Mouse (Mus musculus): Measurements from ENCODE around the gene Cdk5. TPM values are rescaled to one million over a fixed set of nuclear protein-coding genes. Genes with fewer than 3 reads are reported as not detected.
"Not testable (repeated sequence)": the region's sequence is repeated elsewhere in the genome, so short reads cannot be mapped to it uniquely, and the experiment has no call there.

Gene Cdk5
- total and polyA plus RNA-seq, 2 experiments from 2014 or later = 83.3 to 156 TPM

GRCm38 (mm10) chr5:24400911-24401605 is 22.3 kb downstream of the Cdk5 start:
- WGBS = 93% methylated on average over 5 of the region's 5 CpGs
- ATAC-seq = no peak
- no peak overlapping the region for H3K9ac ChIP-seq
- no peaks in the 10 kb centered on the region for H3K9me3 ChIP-seq (ENCODE audit: low read length)
- H3K4me1 ChIP-seq (ENCODE audit: insufficient read depth) = no peaks in the 10 kb centered on the region
- H3K36me3 ChIP-seq (ENCODE audit: insufficient read depth) = peaks cover 39% of the 10 kb centered on the region
- no peak overlapping the region for H3K4me2 ChIP-seq (ENCODE audit: low read depth)
- H3K27me3 ChIP-seq (ENCODE audit: insufficient read depth, low read length) = no peaks in the 10 kb centered on the region
- no peak for TF ChIP-seq CTCF (IDR thresholded peaks at IDR 0.05; ENCODE audit: low read depth)
- no peak for DNase-seq
- H3K27ac ChIP-seq (ENCODE audit: low read depth, low read length) = no peak overlapping the region
- no peak overlapping the region for H3K4me3 ChIP-seq (ENCODE audit: low read depth, low read length)

GRCm38 (mm10) chr5:24400362-24400761 is 23.0 kb downstream of the Cdk5 start:
- Histone ChIP-seq H3K27me3 (ENCODE audit: insufficient read depth, low read length) (no peaks in the 10 kb centered on the region), H3K27ac (ENCODE audit: low read depth, low read length) (no peak overlapping the region), H3K9ac (no peak overlapping the region), H3K9me3 (ENCODE audit: low read length) (no peaks in the 10 kb centered on the region), H3K4me1 (ENCODE audit: insufficient read depth) (no peaks in the 10 kb centered on the region), H3K4me2 (ENCODE audit: low read depth) (no peak overlapping the region), H3K4me3 (ENCODE audit: low read depth, low read length) (no peak overlapping the region), H3K36me3 (ENCODE audit: insufficient read depth) (peaks cover 33% of the 10 kb centered on the region)
- ATAC-seq = no peak
- DNase-seq = no peak
- WGBS = 86% methylated on average over 11 of the region's 11 CpGs
- no peak for TF ChIP-seq CTCF (IDR thresholded peaks at IDR 0.05; ENCODE audit: low read depth)

GRCm38 (mm10) chr5:24399686-24400085 is 23.6 kb downstream of the Cdk5 start:
- Histone ChIP-seq H3K27ac (ENCODE audit: low read depth, low read length) (no peak overlapping the region), H3K27me3 (ENCODE audit: insufficient read depth, low read length) (no peaks in the 10 kb centered on the region), H3K4me1 (ENCODE audit: insufficient read depth) (0 out of 2 replicates have a peak, but pooled peaks cover 2% of the 10 kb centered on the region), H3K9me3 (ENCODE audit: low read length) (no peaks in the 10 kb centered on the region), H3K4me3 (ENCODE audit: low read depth, low read length) (no peak overlapping the region), H3K36me3 (ENCODE audit: insufficient read depth) (peaks cover 30% of the 10 kb centered on the region), H3K9ac (no peak overlapping the region), H3K4me2 (ENCODE audit: low read depth) (no peak overlapping the region)
- TF ChIP-seq CTCF (IDR thresholded peaks at IDR 0.05; ENCODE audit: low read depth) = no peak
- DNase-seq = no peak
- no peak for ATAC-seq
- WGBS = 91% methylated on average over 10 of the region's 10 CpGs

- H3K9me3 ChIP-seq (ENCODE audit: low read length); H3K4me3 ChIP-seq (ENCODE audit: low read depth, low read length); H3K4me1 ChIP-seq (ENCODE audit: insufficient read depth); H3K27ac ChIP-seq (ENCODE audit: low read depth, low read length); H3K36me3 ChIP-seq (ENCODE audit: insufficient read depth); H3K4me2 ChIP-seq (ENCODE audit: low read depth); H3K9ac ChIP-seq; H3K27me3 ChIP-seq (ENCODE audit: insufficient read depth, low read length); ATAC-seq; DNase-seq: not testable (repeated sequence)
- whole genome bisulfite sequencing = 93% methylated on average over 6 of the region's 6 CpGs
- TF ChIP-seq CTCF (IDR thresholded peaks at IDR 0.05; ENCODE audit: low read depth) = 0 out of 2 replicates have a peak, but pooled peaks have one; percentile 3
Observed at GRCm38 (mm10) chr5:24396254-24396653, 27.1 kb downstream of the Cdk5 start.

GRCm38 (mm10) chr5:24394165-24394894 is 29.0 kb downstream of the Cdk5 start:
- peak overlapping the region; percentile 68 for H3K9ac ChIP-seq
- 0 out of 2 replicates have a peak, but pooled peaks cover 4% of the 10 kb centered on the region for H3K27me3 ChIP-seq (ENCODE audit: insufficient read depth, low read length)
- H3K36me3 ChIP-seq (ENCODE audit: insufficient read depth) = no peaks in the 10 kb centered on the region
- 1% methylated on average over 36 of the region's 36 CpGs for WGBS
- 0 out of 2 replicates have a peak, but pooled peaks cover 2% of the 10 kb centered on the region for H3K4me1 ChIP-seq (ENCODE audit: insufficient read depth)
- H3K9me3 ChIP-seq (ENCODE audit: low read length) = no peaks in the 10 kb centered on the region
- TF ChIP-seq CTCF (IDR thresholded peaks at IDR 0.05; ENCODE audit: low read depth) = peak; percentile 74
- peak; percentile 97 for DNase-seq
- H3K4me2 ChIP-seq (ENCODE audit: low read depth) = peak overlapping the region; percentile 59
- ATAC-seq = peak; percentile 98
- H3K4me3 ChIP-seq (ENCODE audit: low read depth, low read length) = peak overlapping the region; percentile 73
- peak overlapping the region; percentile 89 for H3K27ac ChIP-seq (ENCODE audit: low read depth, low read length)

GRCm38 (mm10) chr5:24393392-24393997 is 29.8 kb downstream of the Cdk5 start, which contains the start of gene Abcb8:
TSS of gene Abcb8 (plus strand) at chr5:24393663.
- H3K9ac ChIP-seq = peak within 1 kb of the TSS; percentile 68
- WGBS = 26% methylated on average over 7 of the region's 7 CpGs
- no peaks in the 10 kb centered on the region for H3K36me3 ChIP-seq (ENCODE audit: insufficient read depth)
- TF ChIP-seq CTCF (IDR thresholded peaks at IDR 0.05; ENCODE audit: low read depth) = peak; percentile 83
- peak within 1 kb of the TSS; percentile 59 for H3K4me2 ChIP-seq (ENCODE audit: low read depth)
- DNase-seq (peak; percentile 81), ATAC-seq (no peak)
- H3K27ac ChIP-seq (ENCODE audit: low read depth, low read length) = peak within 1 kb of the TSS; percentile 89
- 0 out of 2 replicates have a peak, but pooled peaks cover 7% of the 10 kb centered on the region for H3K27me3 ChIP-seq (ENCODE audit: insufficient read depth, low read length)
- 0 out of 2 replicates have a peak, but pooled peaks cover 2% of the 10 kb centered on the region for H3K4me1 ChIP-seq (ENCODE audit: insufficient read depth)
- H3K4me3 ChIP-seq (ENCODE audit: low read depth, low read length) = peak within 1 kb of the TSS; percentile 73
- H3K9me3 ChIP-seq (ENCODE audit: low read length) = no peaks in the 10 kb centered on the region
